Mouse (Mus musculus): ENCODE measurements at regions not wholly inside any gene's neighbourhood (a gene's known extent, or its start where the extent isn't known, plus 50 kb on each side); places are given as distances from the start of the nearest gene placed in this dataset.

- no peak for DNase-seq
Measured at GRCm38 (mm10) chr1:34930571-34930970, 80.8 kb downstream of the Plekhb2 start.

DNA sequence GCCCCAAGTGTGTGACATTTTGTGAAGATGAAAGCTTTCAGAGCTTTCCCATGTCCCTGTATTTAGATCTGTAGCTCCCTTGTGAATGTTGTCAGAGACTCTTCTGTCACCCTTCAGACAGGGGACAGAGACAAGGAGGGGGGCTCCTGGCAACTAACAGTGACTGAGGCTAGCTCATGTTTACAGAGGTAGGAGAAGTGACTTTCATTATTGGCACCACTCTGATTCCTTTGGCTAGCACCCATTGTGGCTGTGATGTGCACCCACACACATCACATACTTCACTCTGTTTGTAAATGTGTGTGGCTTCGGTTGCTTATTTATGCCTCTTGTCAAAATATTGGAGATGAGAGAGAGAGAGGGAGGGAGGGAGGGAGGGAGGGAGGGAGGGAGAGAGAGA is 93.4 kb downstream of the Plekhb2 start:
- DNase-seq: no peak

GRCm38 (mm10) chr1:34961633-34962507 is 112.1 kb downstream of the Plekhb2 start:
- DNase-seq: no peak

DNA sequence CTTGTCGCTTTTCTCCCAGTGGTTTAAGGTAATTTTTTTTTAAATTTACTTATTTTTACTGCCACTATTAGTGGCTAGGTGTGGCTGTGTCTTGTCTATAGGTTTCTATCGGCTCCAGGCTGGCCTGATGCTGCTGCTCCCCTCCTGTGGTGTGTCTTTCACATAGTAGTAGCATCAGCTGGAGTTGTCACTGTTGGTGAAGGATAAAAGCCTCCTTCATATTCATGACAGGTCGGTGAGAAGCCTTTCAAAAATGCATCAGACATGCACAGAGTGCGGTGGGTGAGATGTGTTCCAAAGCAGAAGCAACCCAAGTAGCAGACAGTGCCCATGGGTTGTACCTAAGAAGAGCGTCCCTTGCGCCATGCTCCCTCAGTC is 112.7 kb downstream of the Plekhb2 start:
- DNase-seq: no peak

- no peak for DNase-seq
Measured at GRCm38 (mm10) chr1:34974801-34975200, 125.0 kb downstream of the Plekhb2 start.

DNA sequence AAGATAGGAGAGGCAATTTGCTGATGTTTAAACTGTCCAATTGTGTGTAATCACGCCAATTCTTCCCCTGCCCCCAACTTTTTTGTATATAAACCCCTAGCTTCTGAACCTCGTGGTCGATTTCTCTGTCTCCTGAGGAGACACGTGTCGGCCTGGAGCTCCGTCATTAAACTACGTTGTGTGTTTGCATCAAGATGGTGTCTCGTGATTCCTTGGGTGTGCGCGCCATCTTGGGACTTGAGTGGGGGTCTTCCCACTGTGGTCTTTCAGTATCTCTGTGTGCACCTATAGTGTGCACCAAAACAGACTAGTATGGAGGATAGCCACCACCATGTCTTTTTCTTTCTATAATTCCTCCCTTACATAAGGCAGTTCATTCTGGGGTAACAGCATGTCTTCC is 128.4 kb downstream of the Plekhb2 start:
- DNase-seq: no peak

DNA sequence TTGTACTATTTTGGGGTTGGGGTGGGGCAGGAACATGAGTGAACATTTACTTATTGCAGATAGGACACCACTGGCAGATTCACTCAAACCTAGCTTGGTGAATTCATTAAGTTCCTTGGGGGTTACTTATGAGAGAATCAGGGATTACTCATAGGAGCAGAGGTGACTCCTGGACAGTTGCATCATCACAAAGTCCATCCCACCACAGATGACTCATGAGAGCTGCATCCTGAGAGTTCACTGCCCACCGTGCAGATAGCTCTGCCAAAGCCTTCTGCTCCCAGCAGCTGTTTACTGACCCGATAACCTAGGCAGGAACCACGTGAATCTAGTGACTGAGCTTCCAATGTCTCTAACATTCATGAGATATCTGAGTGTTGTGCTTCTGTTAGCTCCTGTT is 129.6 kb downstream of the Plekhb2 start:
- no peak for DNase-seq

GRCm38 (mm10) chr1:34981934-34982333 is 132.2 kb downstream of the Plekhb2 start:
- no peak for DNase-seq

- peak in 1 of 2 experiments; percentile 6 for DNase-seq
Measured at GRCm38 (mm10) chr1:34982966-34983365, 133.2 kb downstream of the Plekhb2 start.

GRCm38 (mm10) chr1:34986861-34987260 is 137.1 kb downstream of the Plekhb2 start:
- DNase-seq: no peak

GRCm38 (mm10) chr1:34987650-34988221 is 138.0 kb downstream of the Plekhb2 start:
- DNase-seq: no peak

DNA sequence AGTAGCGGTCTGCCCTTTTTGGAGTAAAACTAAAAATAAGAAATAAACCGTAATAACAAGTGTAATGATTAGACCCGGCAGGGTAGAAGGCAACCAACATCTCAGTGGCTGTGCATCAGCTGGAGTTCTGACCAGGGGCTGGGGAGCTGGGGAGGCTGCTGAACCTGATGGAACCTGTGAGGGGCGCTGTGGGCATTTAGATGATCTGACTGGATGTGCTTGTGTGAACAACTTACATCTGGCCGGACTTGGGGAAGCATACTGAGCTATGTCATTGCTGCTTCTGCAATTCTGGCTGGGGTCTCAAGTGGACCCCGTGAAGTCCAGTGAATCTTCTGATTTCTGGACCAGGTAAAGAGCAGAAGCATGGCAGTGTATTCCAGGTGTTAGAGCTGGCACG is 138.4 kb downstream of the Plekhb2 start:
- no peak for DNase-seq

GRCm38 (mm10) chr1:35000801-35001200 is 151.0 kb downstream of the Plekhb2 start:
- no peak for DNase-seq

- peak; percentile 10 to 65 for DNase-seq
Measured at GRCm38 (mm10) chr1:35017471-35017870, 167.7 kb downstream of the Plekhb2 start.

DNA sequence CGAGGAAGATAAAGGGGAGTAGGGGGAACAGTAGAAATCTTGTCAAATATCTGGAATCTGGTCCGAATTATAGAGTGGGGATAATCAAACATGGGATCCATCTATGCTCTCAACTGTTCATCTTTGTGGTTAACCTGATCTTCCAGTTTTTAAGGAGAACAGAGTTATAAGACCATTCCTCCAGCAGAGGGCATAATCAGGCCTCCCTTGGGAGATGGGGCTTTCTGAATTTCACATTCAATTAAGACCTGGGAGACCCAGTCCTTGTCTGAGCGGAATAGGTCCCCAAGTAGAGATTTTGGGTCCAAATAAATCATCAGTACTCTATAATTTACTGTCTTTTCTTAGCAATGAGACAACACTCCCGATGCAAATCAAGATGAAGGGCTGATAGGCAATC is 182.8 kb downstream of the Plekhb2 start:
- peak in 1 of 2 experiments; percentile 19 for DNase-seq

DNA sequence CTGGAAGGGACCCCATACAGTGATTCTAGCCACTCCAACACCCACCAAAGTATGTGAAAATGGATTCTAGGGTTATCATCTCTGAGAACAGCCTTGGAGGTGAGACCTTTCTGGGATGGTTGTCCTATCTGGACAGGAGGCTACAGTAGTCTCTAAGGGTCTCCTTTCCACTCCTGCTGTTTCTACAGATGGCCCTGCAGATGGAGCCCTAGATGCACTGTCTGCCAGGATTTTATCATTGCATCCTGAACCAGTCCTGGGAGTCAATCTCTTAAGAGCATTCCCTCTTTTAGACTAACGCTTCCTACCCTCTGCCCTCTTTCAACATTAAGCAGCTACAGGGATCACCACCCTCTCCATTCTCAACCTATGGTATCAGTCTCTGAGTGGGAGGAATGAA is 223.0 kb downstream of the Plekhb2 start:
- no peak for DNase-seq

- no peak for DNase-seq
Measured at GRCm38 (mm10) chr1:35094873-35095272, 245.1 kb downstream of the Plekhb2 start.

GRCm38 (mm10) chr1:35095785-35096184 is 246.0 kb downstream of the Plekhb2 start:
- DNase-seq: no peak

GRCm38 (mm10) chr1:35106665-35107064 is 256.9 kb downstream of the Plekhb2 start:
- no peak for DNase-seq

GRCm38 (mm10) chr1:35109801-35110200 is 260.0 kb downstream of the Plekhb2 start:
- DNase-seq: no peak

DNA sequence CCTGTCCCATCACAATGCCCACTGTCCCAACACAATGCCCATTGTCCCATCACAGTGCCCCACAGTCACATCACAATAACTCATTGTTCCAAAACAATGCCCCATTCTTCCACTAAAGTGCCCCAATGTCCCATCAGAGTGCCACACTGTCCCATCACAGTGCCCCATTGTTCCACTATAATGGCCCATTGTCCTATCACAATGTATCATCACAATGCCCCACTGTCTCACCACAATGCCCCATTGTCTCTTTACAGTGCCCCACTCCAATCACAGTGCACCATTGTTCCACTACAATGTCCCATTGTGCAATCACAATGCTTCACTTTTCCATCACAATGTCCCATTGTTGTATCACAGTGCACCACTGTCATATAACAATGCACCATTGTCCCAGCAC is 265.7 kb downstream of the Plekhb2 start:
- DNase-seq: no peak

GRCm38 (mm10) chr1:35137907-35138306 is 288.1 kb downstream of the Plekhb2 start:
- DNase-seq: no peak

DNA sequence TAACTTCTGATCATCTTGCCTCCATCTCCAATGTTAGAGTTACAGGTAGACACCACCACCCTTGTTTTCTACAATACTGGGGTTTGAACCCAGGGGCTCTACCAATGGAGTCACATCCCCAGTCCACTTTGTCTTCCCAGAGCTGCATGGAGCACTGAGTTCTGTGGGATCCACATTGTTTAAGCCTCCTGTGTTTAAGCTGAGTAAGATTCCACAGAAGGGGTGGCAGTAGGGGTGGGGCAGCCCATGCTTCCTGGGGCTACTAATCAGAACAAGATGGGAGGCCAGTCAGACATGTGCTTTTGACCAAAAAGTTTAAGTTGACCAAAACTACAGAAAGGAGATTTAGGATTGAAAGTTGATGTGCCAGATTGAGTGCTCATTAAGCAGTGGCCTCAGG is 299.3 kb downstream of the Plekhb2 start:
- no peak for DNase-seq

DNA sequence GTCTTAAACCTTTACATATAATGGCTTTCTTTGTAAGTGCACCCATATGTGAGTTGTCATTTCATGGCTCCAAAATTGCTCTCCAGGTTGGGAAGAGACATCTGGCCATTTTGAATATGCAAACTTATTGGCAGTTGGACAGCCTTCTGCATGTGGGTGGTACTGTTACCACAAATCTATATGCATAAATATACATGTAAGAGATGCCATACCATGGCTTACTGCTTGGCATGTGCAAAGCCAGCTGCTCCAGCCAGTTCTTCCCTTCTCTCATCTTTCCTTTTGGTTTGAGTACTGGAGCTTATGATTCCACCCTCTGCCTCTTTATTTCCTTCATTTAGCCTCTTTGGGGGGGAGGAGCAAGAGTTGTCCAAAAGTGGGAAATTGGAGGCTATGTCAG is 312.7 kb downstream of the Plekhb2 start:
- no peak for DNase-seq

DNA sequence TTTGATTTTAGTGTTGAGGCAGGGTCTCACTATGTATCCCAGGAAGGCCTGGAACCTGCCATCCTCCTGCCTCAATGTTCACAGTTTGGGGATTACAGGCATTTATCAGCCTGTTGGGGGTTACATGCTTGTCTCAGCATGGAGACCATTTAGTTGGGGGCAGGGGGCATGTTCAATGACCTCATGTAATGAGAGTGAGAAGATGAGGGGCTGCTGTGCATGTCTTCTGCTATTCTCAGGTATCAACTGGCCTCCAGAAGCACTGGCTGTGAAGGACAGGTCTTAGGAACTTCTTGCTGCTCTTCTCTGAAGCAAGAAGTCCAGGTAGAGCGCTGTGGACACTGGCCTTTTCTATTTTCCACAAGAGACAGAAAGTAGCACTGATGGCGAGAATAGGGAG is 350.9 kb downstream of the Plekhb2 start:
- no peak for DNase-seq

Measured in kidney, postnatal 36 days (tissue).